Mouse (Mus musculus): ENCODE data around the gene Prom1.

GRCm38 (mm10) chr5:44050213-44050612 is 51.6 kb downstream of the Prom1 start:
- TF ChIP-seq CTCF (IDR thresholded peaks at IDR 0.05; ENCODE audit: control insufficient read depth, insufficient read depth, insufficient replicate concordance, low read depth, low read length) = no peak
- TF ChIP-seq POLR2A (IDR thresholded peaks at IDR 0.05; ENCODE audit: control insufficient read depth, low read depth, low read length) = no peak

Data from testis, adult 2 months (tissue).